Mouse (Mus musculus): ENCODE measurements around the gene Tmem213.

DNA sequence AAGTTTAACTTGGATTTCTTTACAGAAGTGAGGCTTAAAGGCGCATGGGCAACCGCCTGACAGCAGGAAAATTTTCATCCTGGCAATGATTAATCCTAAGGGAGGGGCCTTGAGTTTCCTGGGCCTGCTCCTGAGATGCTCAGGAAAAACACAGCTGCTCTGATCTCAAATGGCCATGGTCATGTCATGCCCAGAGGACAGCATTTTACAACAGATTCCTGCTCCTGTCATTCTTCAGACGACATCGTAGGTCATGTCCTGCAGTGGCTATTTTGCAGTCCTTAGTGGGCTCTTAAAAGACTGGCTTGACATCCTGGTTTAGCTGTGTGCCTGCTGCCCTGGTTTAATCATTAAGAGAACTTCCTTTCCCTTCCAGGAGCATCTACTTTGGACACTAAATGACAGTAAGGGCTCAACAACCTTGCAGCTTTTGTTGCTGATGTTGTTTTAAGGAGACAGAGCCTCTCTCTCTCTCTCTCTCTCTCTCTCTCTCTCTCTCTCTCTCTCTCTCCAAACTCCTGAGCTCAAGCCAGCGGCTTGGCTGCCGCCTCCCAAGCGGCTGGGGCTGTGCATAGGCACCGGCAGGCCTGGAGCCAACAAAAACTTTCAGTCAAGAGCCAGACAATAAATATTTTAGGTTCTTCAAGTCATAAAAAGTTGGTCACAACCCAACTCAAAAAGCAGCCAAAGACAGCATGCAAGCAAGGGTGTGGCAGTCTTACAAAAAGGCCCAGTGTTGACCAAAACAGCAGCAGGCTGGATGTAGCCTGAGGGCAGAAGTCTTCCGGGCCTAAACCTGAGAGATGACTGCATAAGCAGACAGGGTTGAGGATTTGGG lies 35.3 kb downstream of the Tmem213 start:
- TF ChIP-seq CTCF (IDR thresholded peaks at IDR 0.05; ENCODE audit: low read depth, low read length) (no peak), POLR2A (IDR thresholded peaks at IDR 0.05; ENCODE audit: borderline replicate concordance, low read depth, low read length) (no peak)
